Mouse (Mus musculus) brain, embryonic 14.5 days (tissue): ENCODE measurements around the gene Hacd4. TPM values are rescaled to one million over a fixed set of nuclear protein-coding genes. Genes with fewer than 3 reads are reported as not detected.

Experiments used
- DNase-seq: peaks from one replicate; pipeline ENCODE4 v3.0.0-alpha.2; 2011; ENCODE audit warnings: low read depth
- CTCF ChIP-seq: fragments of 200-500 bp; IDR thresholded peaks from 2 replicates; pipeline ENCODE4 v1.5.1; 2012; ENCODE audit warnings: inconsistent platforms, mild to moderate bottlenecking, moderate library complexity, borderline replicate concordance; ENCODE audit not compliant: insufficient read depth, insufficient read length; ENCODE audit errors: extremely low read depth
- POLR2A ChIP-seq: fragments of 200-500 bp; IDR thresholded peaks from 2 replicates; pipeline ENCODE4 v1.6.1; 2012; ENCODE audit warnings: mild to moderate bottlenecking, inconsistent platforms, borderline replicate concordance; ENCODE audit not compliant: poor library complexity, insufficient read depth, insufficient read length, severe bottlenecking; ENCODE audit errors: extremely low read depth
- polyA plus RNA-seq: library from polyadenylated mRNA; depleted of rRNA; stranded (reverse); fragments of >200 nt; gene quantifications from 2 replicates; pipeline ENCODE4 v1.2.3, GENCODE M21; 2012; rRNA removed

Hacd4 gene
- 0.98 and 1.7 TPM in 2 replicates for polyA plus RNA-seq

DNA sequence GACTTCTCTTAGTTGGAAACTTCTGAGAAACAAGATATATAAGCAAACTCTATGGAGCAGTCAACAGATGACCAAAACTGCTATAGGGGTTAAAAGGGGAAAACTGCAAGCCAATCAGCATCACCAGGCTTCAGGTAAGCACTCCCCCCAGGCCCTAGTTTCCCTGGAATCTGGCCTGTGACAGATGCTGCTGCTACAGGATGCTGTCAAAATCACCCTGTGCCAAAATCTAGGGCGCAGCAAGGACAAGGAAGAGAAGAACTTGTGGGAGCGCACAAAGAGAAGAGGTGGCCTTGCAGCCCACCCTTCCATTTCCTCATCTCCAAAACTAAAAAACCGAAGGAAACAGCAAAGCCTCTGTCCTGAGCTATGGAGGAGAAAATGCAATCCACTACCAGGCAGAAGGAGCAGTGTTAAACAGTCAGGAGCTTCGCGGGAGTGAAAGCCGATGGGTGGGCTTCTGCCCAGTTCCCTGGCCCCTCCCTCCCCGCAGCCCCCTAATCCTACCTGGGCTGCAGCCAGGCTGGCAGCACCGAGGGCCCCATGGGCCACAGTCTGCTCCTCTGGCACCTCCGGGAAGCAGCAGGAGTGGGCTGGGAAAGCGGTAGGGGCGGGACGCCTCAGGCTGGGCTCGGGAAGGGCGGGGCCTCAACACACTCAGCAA is at the start of gene Hacd4:
Hacd4 (minus strand) TSS at position 603 of the 664 bp plus-strand sequence.
- TF ChIP-seq POLR2A (no peak), CTCF (no peak)
- peak; percentile 65 for DNase-seq

DNA sequence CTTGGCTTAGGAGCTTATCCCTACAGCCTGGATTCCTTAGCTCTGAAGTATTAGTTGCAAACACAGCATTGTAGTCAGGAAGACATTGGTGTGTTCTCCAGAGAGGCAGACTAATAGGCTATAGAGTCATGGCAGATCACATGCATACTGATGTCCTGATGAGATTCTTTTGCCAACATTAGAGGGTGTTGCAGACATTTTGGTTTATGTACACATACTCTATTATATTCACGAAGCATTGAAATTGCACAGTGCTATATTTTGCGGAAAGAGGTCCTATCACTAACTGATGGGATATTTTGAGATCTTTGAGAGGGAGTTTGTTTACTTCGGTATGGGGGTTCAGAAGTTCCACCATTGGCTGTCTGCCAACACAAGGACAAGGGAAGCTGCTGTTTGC is 49.4 kb upstream of the Hacd4 start:
- DNase-seq: peak; percentile 5
- TF ChIP-seq CTCF (no peak), POLR2A (no peak)

GRCm38 (mm10) chr4:88480130-88480529 is 41.4 kb upstream of the Hacd4 start:
- no peak for TF ChIP-seq POLR2A
- DNase-seq: no peak

- DNase-seq: no peak
- TF ChIP-seq POLR2A (no peak), CTCF (no peak)
Observed at GRCm38 (mm10) chr4:88478809-88479186, 40.1 kb upstream of the Hacd4 start.

DNA sequence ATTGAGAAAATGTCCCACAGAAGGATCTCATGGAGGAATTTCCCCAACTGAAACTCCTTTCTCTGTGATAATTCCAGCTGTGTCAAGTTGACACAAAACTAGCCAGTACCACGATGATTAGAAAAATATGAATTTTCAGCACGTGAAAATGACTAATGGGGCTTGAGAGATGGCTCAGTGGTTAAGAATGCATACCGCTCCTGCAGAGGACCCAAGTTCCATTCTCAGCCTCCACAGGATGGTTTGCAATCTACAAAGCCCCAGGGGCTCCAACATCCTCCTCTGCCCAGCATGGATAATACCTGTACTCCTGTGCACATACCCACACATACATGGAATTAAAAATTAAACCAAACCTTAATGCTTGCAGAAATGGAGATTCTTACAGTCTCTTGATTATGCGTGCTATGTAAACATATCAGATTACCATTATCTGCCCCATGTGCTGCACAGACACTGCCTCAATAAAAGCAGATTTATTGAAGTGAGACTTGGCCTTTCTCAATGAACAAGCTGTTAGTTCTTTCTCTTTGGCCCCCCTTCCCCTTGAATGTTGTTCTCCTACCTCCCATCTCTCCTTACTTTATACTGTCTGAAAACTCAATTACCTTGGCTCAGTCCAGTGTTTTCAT is 39.6 kb upstream of the Hacd4 start:
- TF ChIP-seq CTCF (no peak), POLR2A (no peak)
- DNase-seq: no peak

- no peak for TF ChIP-seq POLR2A
- DNase-seq: no peak
Observed at GRCm38 (mm10) chr4:88476511-88477210, 37.9 kb upstream of the Hacd4 start.

DNA sequence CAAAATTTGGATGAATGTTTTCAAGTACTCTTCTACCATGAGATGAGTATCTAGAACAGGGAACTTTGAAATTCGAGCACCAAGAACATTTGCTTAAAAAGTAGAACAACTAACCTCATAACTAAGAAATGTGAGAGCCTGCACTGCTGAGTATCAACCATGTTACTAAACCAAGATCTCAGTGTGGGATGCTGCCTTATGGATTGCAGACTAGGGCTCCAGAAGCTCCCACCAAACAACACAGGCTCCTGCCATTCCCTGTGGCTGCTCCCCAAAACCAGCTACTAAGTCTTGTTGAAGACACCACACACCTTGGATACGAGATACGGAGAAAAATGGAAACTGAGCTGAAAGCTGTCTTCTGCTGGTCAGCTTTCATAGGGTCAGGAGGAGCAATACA is 37.4 kb upstream of the Hacd4 start:
- TF ChIP-seq POLR2A (no peak), CTCF (no peak)
- no peak for DNase-seq

DNA sequence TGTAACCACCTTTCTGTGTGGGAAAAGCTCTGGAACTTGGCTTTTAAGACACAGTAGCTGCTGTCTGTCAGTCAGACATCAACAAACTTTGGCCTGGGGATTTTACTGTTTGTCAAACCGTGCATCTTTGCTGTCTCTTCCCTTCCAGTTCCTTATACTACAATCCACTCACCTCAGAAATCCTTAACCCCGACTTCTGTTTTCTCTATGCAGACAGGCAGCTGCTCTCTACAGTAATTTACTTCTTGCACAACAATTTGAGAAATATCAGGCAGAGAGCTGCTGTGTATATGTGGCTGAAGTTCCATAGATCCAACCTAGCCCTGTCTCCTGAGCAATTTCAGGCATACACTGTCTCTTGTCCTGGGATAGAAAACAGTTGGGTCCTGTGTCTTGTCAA is 32.8 kb upstream of the Hacd4 start:
- TF ChIP-seq CTCF (no peak), POLR2A (no peak)
- DNase-seq: no peak

DNA sequence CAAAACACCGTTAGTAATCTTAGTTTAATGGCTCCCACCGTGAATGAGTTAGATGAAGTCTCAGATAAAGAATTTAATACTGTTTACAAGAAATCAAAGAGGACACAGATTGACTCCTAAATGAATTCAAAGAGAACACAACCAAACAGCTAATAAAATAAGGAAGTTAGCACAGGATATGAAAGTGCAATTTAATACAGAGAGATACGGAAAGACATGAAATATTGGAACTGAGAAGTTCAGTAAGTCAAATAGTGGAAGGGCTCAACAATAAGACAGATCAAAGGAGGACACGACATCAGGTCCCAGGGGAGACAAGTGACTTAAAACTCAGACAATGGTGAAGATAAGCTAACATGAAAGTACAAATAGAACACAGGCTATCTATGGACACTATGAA is 25.8 kb upstream of the Hacd4 start:
- DNase-seq: no peak
- TF ChIP-seq POLR2A (no peak), CTCF (no peak)

DNA sequence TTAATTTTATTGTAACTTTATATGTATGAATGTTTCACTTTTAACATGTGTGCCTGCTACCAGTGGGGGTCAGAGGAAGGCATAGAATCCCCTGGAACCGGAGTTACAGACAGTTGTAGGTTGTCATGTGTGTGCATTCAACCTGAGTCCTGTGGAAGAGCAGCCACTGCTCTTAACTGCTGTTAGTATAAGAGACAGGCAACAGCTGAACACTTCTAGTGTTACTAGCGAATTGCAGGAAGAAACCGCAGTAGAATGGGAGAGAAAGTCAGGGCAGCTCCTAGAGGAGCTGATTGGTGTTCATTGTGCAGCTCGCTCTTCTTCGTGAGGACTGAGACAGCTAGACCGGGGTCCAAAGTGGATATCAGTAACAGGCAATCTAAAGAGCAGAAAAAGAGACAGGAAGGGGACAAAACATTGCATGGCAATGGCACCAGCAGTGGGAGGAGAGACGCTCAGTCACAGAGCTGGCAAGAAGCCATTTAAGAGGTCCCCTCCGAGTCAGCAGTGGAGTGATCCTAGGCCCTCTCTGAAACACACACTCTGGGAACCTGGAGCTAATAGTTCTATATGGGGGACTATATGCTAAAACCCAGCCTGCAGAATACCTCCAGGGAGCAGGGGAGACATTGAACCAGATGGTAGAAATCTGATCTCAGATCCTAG is 24.4 kb upstream of the Hacd4 start:
- TF ChIP-seq CTCF (no peak), POLR2A (no peak)
- no peak for DNase-seq

GRCm38 (mm10) chr4:88462501-88462900 is 23.8 kb upstream of the Hacd4 start:
- no peak for DNase-seq
- TF ChIP-seq POLR2A: no peak
- TF ChIP-seq CTCF: no peak

DNA sequence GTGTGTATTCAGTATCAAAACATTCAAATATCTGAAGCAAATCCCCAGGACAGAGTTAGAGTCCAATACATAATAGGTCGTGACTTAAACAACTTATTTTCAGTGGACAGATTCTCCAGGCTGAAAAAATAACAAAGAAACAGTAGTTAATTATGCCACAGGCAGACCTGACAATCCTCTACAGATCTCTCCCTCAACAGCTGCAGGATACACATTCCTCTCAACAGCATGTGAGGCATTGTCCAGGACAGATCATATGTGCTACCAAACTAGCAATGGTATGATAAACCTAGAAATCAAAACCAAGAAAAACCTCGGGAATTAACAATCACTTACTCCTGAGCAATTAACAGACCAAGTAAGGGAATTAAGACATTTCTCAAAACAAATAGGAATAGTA is 22.6 kb upstream of the Hacd4 start:
- TF ChIP-seq POLR2A (no peak), CTCF (no peak)
- DNase-seq: no peak

DNA sequence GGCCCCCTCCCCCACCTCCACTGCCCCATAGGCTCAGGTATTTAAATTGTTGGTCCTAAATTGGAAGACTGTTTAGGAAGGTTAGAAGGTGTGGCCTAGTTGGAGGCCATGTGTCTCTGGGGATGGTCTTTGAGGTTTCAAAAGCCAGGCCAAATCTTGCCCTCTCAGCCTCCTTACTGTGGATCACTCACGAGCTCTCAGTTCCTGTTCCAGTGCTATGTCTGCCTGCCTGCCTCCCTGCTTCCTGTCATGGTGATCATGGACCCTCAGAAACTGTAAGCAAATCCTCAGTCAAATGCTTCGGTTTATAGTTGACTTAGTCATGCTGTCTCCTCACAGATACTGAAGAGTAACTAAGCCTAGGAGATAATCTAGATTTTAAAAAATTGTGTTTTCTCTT is 19.9 kb upstream of the Hacd4 start:
- no peak for TF ChIP-seq CTCF
- no peak for TF ChIP-seq POLR2A
- no peak for DNase-seq
